In genomic region chr9:64737406-64738201, GRCm38 (mm10) we compare ENCODE assay signal across 8 mouse cellular contexts. TPM values are rescaled to one million over a fixed set of nuclear protein-coding genes. Genes with fewer than 3 reads are reported as not detected.
DNase-seq lines count a peak whose midpoint lies in the region; ATAC-seq and TF ChIP-seq lines count a peak whose summit lies in the region.

Rab11a (minus strand) TSS chr9:64737758.

- DNase-seq in 3T3-L1 (ENCODE audit: low read depth, low spot score), result peak; percentile 93
- peak; percentile 84 to 88 for DNase-seq in adrenal gland, postnatal 4 days (ENCODE audit: low spot score in 2 of 2)
- DNase-seq in embryonic facial prominence, embryonic 14.5 days (ENCODE audit: low spot score), result peak; percentile 97
- peak; percentile 97 to 98 for DNase-seq in heart, adult 2 months
- peak; percentile 95 to 97 for DNase-seq in kidney, adult 8-10 months
- DNase-seq in spleen, postnatal 10 days (ENCODE audit: low spot score in 2 of 2), result peak; percentile 96 to 98

- no peaks in the 10 kb centered on the region for H3K27me3 ChIP-seq in embryonic facial prominence, embryonic 14.5 days (replicated peaks; ENCODE audit: control insufficient read depth, insufficient read depth, low read length)
- H3K27me3 ChIP-seq in heart, adult 2 months (ENCODE audit: control insufficient read depth, insufficient read depth, low read length), result no peaks in the 10 kb centered on the region
- H3K27me3 ChIP-seq in limb, embryonic 13.5 days, result no peaks in the 10 kb centered on the region
- H3K27me3 ChIP-seq in midbrain, embryonic 16.5 days (ENCODE audit: control insufficient read depth, insufficient read depth, low read depth, low read length), result no peaks in the 10 kb centered on the region

- peak within 1 kb of the TSS; percentile 95 for H3K4me3 ChIP-seq in embryonic facial prominence, embryonic 14.5 days (ENCODE audit: low read depth, low read length)
- peak within 1 kb of the TSS; percentile 92 for H3K4me3 ChIP-seq in heart, adult 2 months
- H3K4me3 ChIP-seq in limb, embryonic 13.5 days, result peak within 1 kb of the TSS; percentile 97
- H3K4me3 ChIP-seq in midbrain, embryonic 16.5 days (ENCODE audit: low read depth, low read length), result peak within 1 kb of the TSS; percentile 98

- H3K27ac ChIP-seq in embryonic facial prominence, embryonic 14.5 days (replicated peaks; ENCODE audit: low read depth, low read length), result peak within 1 kb of the TSS; percentile 94
- peak within 1 kb of the TSS; percentile 94 for H3K27ac ChIP-seq in heart, adult 2 months
- peak within 1 kb of the TSS; percentile 87 for H3K27ac ChIP-seq in limb, embryonic 13.5 days
- H3K27ac ChIP-seq in midbrain, embryonic 16.5 days (ENCODE audit: low read length), result peak within 1 kb of the TSS; percentile 96

- TF ChIP-seq POLR2A in heart, adult 2 months (IDR thresholded peaks at IDR 0.05; ENCODE audit: insufficient read depth, low read depth, low read length), result peak; percentile 89

- TF ChIP-seq CTCF in heart, adult 2 months (IDR thresholded peaks at IDR 0.05), result peak; percentile 43

- peaks cover 5% of the 10 kb centered on the region; the same call in 1 of the 2 replicates for H3K4me1 ChIP-seq in embryonic facial prominence, embryonic 14.5 days (ENCODE audit: control insufficient read depth, insufficient read depth, low read length)
- H3K4me1 ChIP-seq in heart, adult 2 months (ENCODE audit: control insufficient read depth, insufficient read depth, low read length), result peaks cover 4% of the 10 kb centered on the region
- H3K4me1 ChIP-seq in limb, embryonic 13.5 days, result peaks cover 8% of the 10 kb centered on the region
- peaks cover 13% of the 10 kb centered on the region for H3K4me1 ChIP-seq in midbrain, embryonic 16.5 days (ENCODE audit: control insufficient read depth, insufficient read depth, low read length)

- no peaks in the 10 kb centered on the region for H3K36me3 ChIP-seq in embryonic facial prominence, embryonic 14.5 days (ENCODE audit: control insufficient read depth, insufficient read depth, low read length)
- peaks cover 13% of the 10 kb centered on the region for H3K36me3 ChIP-seq in heart, adult 2 months (ENCODE audit: control insufficient read depth, insufficient read depth, low read length)
- H3K36me3 ChIP-seq in limb, embryonic 13.5 days, result no peaks in the 10 kb centered on the region
- H3K36me3 ChIP-seq in midbrain, embryonic 16.5 days (ENCODE audit: control insufficient read depth, insufficient read depth, low read length), result no peaks in the 10 kb centered on the region

- peak; percentile 97 for ATAC-seq in embryonic facial prominence, embryonic 14.5 days (ENCODE audit: low read depth)
- peak; percentile 97 for ATAC-seq in limb, embryonic 13.5 days (ENCODE audit: low FRiP score, low read depth)
- peak; percentile 98 for ATAC-seq in midbrain, embryonic 16.5 days

- H3K79me2 ChIP-seq in heart, adult 2 months (replicated peaks; ENCODE audit: control insufficient read depth, insufficient read depth, low read length), result 0 out of 2 replicates have a peak, but pooled peaks cover 2% of the 10 kb centered on the region

- no peaks in the 10 kb centered on the region for H3K9me3 ChIP-seq in embryonic facial prominence, embryonic 14.5 days (ENCODE audit: control insufficient read depth, low read length)
- H3K9me3 ChIP-seq in limb, embryonic 13.5 days, result no peaks in the 10 kb centered on the region
- no peaks in the 10 kb centered on the region for H3K9me3 ChIP-seq in midbrain, embryonic 16.5 days (replicated peaks; ENCODE audit: control insufficient read depth, low read length, poor library complexity, severe bottlenecking)

- peak within 1 kb of the TSS; percentile 59 for H3K4me2 ChIP-seq in embryonic facial prominence, embryonic 14.5 days (ENCODE audit: low read depth, low read length)
- H3K4me2 ChIP-seq in limb, embryonic 13.5 days (replicated peaks), result peak within 1 kb of the TSS; percentile 71
- peak within 1 kb of the TSS; percentile 68 for H3K4me2 ChIP-seq in midbrain, embryonic 16.5 days (ENCODE audit: low read length)

- peak within 1 kb of the TSS; percentile 94 for H3K9ac ChIP-seq in embryonic facial prominence, embryonic 14.5 days (ENCODE audit: low read depth, low read length)
- peak within 1 kb of the TSS; percentile 93 for H3K9ac ChIP-seq in heart, adult 2 months (ENCODE audit: low read depth, low read length)
- peak within 1 kb of the TSS; percentile 95 for H3K9ac ChIP-seq in limb, embryonic 13.5 days
- H3K9ac ChIP-seq in midbrain, embryonic 16.5 days (ENCODE audit: low read depth, low read length), result peak within 1 kb of the TSS; percentile 93

- TF ChIP-seq EP300 in heart, adult 2 months (IDR thresholded peaks at IDR 0.05; ENCODE audit: insufficient read depth, low read depth, low read length), result peak; percentile 40

- WGBS in embryonic facial prominence, embryonic 14.5 days, result under 1% methylated on average over 34 of the region's 61 CpGs
- under 1% methylated on average over 60 of the region's 61 CpGs for WGBS in heart, adult 2 months
- under 1% methylated on average over 61 of the region's 61 CpGs for WGBS in limb, embryonic 13.5 days
- WGBS in midbrain, embryonic 16.5 days, result under 1% methylated on average over 60 of the region's 61 CpGs

- intact Hi-C loops in heart, adult 2 months (cut with DNase I), result loop anchor here (2.0 to 10.0 kb wide), 4 partner anchors 75 to 457 kb away; partner anchors contain the start of genes Dennd4a, Dis3l, Dpp8 and Parp16

RNA-seq across cellular contexts. Expression of gene Rab11a, which starts in this region (rescaled TPM):
- 100 to 1,000 TPM; 304 to 332 TPM for total RNA-seq in adrenal gland, postnatal 4 days (2021)
- polyA plus RNA-seq in embryonic facial prominence, embryonic 14.5 days (2014; fragmentation: Nextera tagmentation; extraction: Ambion mirVana), result 401 and 403 TPM in 2 replicates
- 100 to 1,000 TPM; 154 to 162 TPM for total RNA-seq in heart, adult 2 months (2021)
- polyA plus RNA-seq in heart, adult 2 months (2012; rRNA removed), result 79.0 and 140 TPM in 2 replicates
- 320 and 323 TPM in 2 replicates for polyA plus RNA-seq in limb, embryonic 13.5 days (2015; fragmentation: Nextera tagmentation; extraction: Ambion mirVana)
- 439 and 482 TPM in 2 replicates for polyA plus RNA-seq in midbrain, embryonic 16.5 days (2015; fragmentation: Nextera tagmentation; extraction: Ambion mirVana)

Comparison
In these comparisons a context has a peak if more than half of its experiments do, and no peak if none do; other contexts are left out.
1. Peak in every context shown above with its lines: DNase-seq, ATAC-seq, H3K4me3 ChIP-seq and H3K27ac ChIP-seq.